Mouse (Mus musculus) c-Kit-positive CD71-negative TER-119-negative erythroid progenitor cells, embryonic 14.5 days (primary cell): ENCODE results near the gene Iqcn.

Source experiments
- DNase-seq: peaks from one replicate; pipeline ENCODE4 v3.0.0-alpha.2; 2013; ENCODE audit warnings: low read depth

The Iqcn gene

DNA sequence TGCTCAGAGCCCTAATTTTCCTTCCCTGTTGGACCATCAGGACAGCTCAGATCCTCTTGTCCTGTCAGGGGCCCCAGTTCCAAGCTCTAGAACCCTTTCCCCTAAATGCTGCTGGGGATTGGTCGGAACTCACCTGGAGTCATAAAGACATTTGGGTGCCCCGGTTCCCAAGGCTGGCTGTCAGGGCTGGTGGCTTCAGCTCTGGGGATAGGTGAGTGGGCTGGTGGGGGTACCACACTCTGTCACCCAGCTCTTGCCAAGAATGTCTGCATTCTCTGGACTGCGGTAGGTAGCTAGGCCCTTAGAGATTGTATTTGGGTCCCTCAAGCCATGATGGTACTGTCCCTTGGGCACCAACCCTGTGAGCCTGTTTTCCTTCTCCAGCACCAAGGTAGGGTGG lies at the start of gene Iqcn:
Iqcn (plus strand) TSS at position 171 of the 400 bp plus-strand sequence.
- DNase-seq, result no peak

DNA sequence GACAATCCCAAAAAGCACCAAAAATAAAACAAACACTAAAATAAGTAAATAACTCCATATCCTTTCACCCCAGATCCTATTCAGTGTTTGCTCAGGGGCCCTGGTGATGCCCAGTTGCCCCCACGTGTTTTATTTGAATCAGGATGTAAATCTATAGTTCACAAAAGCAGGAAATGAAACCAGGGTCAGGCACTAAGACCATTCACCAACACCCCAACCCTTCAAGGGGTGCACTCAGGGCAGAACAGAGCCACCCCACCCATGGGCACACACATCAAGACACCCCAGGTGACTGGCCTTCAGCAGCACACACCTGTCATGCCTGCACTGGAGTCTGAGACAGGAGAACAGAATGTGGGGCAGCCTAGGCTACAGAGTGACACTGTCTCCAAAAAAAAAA lies 49.1 kb upstream of the Iqcn start:
- no peak for DNase-seq

DNA sequence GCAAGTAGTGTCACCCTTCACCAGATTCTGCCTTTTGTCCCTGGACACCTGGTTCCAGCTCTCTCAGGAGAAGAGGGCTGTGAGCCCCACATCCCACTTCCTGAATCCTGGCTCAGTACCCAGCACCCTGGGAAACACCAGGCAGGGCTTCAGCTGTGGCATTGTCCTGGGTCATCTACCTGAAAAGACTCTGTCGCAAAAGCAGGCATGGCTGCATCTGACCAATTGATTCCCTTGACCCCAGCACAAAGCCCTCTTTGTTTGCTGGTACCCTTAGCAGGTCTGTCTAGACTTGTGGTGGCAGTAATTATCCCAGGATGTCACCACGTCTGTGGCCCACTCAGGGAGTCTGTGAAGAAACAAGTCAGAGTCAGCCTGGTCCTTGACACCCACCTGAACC lies 47.8 kb upstream of the Iqcn start:
- no peak for DNase-seq

DNA sequence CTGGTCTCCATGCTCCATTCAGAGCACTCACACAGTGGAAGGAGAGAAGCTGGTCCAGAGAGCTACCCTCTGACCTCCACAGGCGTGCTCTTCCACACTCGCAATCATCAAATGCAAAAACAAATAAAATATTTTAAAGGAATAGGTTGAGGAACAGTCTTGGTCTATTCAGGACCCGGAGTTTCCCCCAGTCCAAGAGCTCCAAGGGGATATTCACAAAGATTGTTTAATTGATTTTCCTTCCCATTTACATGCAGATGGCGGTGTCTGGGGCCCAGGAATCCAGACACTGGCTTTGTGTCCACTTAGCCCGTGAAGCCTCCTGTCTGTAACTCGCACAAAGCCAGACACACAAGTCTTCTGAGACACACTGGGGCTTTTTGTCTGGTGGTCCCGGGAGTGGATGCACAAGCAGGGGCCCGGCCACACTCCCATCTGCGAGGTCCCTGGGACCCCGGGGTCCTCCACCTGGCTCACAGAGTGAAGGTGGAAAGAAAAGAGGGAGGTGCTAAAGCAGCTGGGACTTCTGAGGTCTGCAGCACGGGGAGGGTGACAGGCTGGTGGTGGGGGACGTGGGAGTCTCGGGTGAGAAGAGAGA lies 47.0 kb upstream of the Iqcn start:
- DNase-seq, result no peak

DNA sequence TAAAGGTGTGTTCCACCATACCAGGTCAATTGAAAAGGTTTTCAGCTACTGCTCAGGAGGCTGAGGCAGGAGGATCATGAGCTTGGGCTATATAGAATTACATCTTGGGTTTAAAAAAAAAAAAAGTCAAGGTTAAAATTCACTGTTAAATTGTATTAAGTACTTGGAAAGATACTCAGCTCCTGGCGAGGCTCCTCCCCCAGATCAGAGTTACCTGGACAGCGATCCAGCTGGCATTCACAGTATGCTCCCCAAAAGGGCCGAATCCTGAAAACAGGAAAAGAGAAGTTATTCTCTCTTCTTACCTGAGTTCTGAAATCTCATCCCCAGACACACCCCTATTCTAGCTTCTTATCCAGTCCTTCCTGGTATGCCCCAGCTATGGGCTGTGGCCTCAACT lies 46.0 kb upstream of the Iqcn start:
- no peak for DNase-seq

DNA sequence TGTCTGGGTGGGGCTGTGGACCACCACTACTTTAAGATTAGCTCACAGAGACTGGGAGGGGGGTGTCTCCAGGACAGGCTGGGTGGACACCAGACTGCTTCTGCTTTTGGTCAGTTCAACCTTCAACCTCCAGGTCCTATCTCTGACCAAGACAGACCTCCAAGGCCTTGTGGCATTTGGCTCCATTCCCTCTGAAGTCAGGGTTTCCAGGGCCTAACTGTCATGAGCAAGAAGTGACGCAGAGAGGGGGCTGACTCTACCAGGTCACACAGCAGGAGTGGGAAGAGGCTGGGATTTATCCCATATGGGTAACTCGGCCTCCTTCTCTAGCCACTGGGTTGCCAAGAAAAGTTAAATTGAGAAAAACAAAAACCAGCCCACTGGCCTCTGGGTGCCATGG lies 45.5 kb upstream of the Iqcn start:
- no peak for DNase-seq

DNA sequence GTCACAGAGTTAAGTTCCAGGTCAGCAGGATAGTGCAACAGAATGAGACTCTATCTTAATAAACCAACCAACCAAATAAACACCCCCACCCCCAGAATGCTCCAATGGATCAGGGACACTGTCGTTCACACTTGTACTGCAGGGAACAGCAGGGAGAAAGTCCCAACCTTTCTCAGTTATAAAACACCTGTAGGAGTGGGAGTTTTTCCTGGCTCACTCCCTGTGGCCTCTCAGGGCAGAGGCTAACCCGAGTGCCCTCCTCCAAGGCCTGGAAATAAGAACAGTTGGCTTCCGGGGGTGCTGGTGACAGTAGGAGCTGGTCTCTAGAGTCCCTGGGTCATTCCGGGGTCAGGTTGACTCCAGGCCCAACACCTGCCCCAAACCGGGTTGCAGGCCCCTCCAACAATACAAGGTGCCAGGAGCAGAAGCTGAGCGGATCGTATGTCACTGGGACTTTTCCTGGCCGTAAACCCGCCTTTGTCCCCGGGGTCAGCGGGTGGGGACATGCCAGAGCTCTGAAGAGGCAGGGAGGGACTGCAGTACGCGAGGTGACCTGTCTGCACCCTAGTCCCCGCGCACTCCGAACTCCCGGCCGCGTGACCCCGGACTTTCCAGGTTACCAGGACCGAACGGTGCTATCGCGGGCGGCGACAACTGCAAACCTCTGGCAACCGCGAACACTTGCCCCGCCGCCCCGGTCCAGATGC lies 44.2 kb upstream of the Iqcn start:
- DNase-seq, result no peak

DNA sequence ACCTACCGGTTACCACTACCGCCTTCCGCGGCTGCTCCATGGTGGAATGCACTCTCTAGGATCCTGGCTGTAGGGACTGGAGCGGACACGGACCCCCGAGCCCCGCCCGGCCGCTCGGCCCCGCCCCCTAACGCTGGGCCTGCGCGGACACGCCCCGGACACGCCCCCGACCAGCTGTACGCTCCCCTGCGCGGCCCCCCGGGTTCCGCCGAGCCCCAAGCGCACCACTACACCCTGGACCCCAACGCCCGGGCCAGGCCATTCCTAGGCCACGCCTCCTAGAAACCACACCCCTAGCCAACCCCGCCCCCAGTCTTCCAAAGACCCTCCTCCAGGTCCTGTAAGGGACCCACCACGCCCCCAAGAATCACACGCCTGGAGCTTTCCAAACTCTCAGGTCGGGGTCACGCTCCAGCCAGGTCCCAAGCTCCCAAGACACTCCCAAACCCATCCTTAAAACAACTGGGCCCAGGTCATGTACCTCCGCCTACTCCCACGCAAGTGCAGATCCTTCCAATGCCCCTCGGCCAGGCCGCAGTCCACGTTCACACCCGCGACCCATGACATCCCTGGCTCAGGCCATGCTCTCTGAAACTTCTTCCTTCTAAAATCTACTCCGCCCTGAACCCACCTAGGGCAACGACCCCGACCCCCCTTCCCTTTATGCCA lies 43.5 kb upstream of the Iqcn start:
- peak; percentile 83 for DNase-seq

DNA sequence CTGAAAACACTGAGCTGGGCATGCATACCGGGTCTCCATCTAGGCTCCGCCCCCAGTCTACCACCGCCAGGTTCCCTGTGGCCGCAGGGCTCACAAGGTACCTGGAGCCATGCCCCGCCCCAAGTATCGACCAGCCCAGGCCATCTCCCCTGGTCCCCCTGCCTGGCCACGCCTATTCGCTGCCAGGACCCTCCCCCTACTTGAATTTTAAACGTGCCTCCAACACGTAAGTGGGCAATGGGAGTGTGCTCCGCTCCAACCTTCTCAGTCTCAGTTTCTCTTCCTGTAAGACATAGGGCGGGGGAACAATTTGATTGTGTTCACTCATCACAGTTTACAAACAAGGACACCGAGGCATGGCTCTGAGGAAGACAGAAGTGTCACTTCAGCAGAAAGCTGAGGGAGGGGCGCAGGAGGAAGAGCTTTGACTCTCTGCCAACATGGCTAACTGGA lies 43.0 kb upstream of the Iqcn start, which contains the start of gene Pgpep1:
Pgpep1 (minus strand) TSS at position 116 of the 453 bp plus-strand sequence.
- no peak for DNase-seq

DNA sequence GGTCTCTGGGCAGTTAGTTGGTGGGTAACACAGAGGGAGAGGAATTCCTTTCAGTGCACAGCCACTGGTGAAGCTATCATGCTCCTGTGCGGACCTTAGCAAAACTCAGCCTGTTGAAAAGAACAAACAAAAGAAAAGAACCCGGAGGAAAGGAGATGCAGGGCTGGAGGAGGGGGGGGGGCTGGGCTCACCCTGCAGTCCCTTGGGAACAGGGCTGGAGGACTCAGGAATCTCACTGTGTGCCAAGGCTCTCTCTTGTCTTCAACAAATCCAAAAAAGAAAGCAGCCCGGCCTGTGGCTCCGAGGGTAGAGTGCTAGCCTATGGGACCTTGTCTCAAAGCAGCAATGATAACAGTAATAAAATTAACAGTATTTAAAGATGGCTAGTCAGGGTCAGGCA lies 39.6 kb upstream of the Iqcn start:
- DNase-seq, result no peak

DNA sequence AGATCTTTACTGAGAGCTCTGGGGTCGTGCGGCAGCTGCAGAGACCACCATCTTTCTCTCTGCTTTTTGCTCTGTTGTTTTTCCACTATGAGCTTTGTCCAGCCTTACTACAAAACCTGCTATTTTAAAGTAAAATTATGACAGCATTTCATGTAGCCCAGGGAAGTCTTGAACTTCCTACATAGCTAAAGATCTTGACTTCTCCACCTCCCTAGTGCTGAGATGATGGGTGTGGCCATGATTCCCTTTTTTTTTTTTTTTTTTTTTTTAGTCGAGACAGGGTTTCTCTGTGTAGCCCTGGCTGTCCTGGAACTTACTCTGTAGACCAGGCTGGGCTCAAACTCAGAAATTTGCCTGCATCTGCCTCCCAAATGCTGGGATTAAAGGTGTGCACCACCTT lies 38.6 kb upstream of the Iqcn start:
- no peak for DNase-seq

DNA sequence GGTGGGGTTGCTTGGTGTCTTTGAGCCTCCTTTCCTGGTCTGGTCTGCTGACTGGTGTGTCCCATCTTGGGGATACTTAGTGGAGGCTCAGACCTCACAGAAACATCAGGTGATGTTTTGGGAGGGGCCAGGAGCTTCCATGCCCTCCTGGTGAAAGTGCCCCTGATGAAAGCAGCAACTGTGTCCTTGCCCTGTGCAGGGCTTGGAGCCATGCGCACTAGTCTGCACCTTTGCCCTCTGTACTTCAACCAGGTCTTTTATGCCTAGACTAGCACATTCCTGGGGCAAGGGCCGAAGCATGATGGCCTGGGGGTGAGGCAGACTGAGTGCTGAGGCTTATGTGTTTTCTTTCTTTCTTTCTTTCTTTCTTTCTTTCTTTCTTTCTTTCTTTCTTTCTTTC lies 37.7 kb upstream of the Iqcn start:
- DNase-seq, result no peak

DNA sequence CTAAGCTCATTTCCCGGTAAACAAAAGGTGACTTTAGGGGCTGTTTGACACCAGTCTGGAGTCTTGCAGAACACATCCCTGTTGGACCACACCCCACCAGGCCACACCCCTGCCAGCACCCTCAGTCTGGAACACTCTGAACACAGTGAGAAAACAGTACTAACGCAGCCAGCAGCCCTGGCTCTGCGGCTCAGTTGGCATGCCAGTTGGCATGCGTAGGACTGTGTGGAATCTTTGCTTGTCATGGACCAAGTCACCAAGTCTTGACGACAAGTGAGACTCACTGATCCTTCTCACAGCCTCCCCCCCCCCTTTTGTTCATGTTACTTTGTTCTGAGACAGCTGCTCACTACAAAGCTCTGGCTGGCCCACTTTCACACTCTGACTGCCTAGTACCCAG lies 36.2 kb upstream of the Iqcn start:
- DNase-seq, result no peak

DNA sequence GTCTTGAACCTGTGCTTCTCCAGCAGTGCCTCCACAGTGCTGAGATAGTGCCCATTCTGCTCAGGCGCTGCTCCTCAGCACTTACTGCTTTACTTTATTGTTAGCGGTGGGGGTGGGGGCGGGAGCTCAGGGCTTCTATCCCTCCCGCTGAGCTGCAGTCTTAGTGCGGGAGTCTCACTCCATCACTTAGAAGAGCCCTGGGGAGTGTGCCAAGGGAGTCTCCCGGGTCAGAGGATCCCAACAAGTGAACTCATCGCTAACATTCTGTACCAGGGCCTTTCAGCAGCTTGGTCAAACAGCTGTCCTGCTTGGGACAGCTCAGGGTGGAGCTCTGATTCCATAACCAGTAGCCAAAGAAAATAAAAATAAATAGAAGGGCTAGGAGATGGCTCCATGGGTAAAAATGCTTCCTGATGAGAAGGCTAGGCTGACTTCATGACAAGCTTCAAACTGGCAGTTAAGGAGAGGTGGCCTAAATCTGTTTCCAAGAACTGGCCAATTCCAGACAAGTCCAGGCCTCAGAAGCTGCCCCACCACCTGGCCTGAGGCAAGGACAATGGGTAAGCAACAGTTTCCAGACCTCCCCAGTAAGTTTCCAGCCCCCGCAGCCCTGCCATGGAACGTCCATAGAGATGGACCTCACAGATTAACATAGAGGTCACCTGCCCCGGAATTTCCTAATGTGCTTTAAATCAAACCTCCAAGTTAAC lies 31.5 kb upstream of the Iqcn start:
- no peak for DNase-seq

DNA sequence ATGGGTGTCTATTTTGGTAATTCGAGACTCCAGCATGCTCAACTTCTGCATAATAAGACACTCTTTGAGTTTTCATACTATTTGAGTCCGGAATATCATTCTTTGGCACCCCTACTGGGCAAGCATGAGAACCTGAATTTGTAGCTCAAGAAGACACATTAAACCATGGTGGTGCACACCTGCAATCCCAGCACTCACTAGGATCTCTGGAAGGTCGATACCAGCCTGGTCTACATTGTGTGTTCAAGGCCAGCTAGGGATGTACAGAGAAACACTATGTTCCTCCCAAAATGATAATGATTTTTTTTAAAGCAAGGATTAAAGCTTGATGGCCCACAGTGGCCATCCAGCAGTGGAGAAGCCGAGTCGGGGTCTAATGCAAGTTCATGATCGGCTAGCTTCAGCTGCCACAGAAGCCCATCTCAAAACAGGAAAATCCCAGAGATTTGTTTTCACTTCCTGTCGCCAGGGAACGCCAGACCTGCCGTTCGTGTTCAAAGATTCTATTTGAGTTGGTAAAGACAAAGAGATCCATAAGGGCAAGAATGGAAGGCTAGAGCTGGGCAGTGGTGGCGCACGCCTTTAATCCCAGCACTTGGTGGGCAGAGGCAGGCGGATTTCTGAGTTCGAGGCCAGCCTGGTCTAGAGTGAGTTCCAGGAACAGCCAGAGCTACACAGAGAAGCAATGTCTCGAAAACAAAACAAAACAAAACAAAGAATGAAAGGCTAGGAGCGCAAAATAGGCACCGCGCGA lies 30.8 kb upstream of the Iqcn start:
- DNase-seq, result no peak

DNA sequence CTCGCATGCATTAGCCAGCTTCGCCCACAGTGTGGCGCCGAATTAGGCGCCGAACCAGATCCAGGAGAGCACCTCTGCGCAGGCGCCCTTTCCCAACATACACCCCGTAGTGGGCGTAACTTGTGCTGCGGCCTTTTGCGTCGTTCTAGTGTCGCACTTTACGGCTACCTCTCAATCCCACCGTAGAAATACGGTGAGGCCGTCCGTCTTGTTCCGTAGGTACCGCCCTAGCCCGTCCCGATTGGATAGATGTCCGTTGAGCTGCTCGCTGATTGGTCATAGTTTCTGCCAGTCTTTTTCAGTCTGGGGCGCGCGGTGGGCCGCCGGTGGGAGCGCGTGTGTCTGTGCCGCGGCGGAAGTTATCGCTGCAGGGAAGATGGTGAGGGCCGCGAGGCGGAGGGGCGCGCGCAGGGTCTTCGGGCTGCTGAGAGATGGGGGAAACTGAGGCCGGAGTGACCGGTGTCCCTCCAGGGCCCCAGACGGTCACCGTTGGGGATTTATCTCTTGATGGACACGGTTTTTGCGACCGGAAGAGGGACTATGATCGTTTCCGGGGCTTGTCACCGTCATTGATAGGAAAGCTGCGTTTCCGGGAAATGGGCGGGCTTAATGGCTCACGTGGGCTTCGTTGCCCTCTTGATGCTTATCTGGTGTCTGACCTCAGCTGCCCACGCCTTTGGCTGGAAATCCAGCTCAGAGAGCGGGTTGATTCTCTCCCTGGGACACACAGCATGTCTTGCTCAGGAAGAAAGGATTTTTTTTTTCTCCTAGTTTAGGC lies 30.0 kb upstream of the Iqcn start, which contains the start of gene Lsm4:
Lsm4 (plus strand) TSS at position 170 of the 778 bp plus-strand sequence.
- DNase-seq, result peak; percentile 97

DNA sequence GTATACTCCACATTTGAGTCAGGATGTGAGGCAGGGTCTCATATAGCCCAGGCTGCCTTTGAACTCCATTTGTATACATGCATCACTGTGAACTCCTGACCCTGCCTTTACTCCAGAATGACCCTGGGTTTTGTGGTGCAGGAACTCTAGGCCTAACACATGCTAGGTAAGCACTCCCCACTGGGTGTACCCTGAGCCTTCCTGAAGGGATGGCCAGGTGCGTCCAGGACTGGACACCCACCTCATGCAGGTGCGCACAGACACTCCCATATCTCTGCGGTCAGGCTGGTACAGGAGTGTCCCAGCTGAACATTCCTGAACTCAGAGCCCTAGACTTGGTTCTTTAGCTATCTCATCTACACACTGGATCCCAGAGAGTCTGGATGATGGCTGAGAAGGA lies 29.1 kb upstream of the Iqcn start:
- DNase-seq, result no peak

DNA sequence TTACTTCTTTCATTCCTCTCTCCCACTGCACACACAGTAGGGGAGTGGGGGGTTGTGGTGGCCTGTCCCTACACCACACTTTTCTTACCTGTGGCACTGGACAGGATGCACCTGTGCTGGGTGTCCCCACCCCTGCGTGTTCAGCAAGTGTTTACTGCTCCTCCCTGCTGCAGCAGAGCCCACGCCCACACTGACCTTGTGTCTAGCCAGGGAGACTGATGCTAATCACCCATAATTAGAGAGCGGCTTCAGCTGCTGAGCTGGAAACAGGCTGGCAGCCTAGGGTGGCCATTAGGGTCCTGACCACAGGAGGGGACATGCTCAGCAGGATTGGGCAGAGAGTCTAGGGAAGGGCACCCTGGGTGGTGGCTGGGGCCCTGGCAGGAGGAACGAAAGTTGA lies 28.5 kb upstream of the Iqcn start:
- no peak for DNase-seq

DNA sequence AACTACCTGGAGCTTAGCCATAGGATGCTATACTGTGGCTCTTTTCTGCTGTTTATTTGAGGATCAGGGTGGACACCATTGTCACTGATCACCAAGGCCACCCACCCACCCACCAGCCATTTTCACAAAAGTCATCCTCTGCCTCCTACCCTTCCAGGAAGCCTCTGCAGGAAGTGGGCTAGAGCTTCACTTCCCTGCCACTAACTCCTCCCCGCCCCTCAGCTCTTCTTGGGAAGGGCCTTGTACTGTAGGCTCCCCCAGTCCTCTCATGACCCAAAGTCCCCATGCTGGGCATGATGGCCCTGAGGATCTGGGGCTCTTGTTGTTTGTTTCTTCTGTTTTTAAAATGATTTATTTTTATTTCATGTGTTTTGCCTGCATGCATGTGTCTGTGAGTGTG lies 27.9 kb upstream of the Iqcn start:
- DNase-seq, result no peak

DNA sequence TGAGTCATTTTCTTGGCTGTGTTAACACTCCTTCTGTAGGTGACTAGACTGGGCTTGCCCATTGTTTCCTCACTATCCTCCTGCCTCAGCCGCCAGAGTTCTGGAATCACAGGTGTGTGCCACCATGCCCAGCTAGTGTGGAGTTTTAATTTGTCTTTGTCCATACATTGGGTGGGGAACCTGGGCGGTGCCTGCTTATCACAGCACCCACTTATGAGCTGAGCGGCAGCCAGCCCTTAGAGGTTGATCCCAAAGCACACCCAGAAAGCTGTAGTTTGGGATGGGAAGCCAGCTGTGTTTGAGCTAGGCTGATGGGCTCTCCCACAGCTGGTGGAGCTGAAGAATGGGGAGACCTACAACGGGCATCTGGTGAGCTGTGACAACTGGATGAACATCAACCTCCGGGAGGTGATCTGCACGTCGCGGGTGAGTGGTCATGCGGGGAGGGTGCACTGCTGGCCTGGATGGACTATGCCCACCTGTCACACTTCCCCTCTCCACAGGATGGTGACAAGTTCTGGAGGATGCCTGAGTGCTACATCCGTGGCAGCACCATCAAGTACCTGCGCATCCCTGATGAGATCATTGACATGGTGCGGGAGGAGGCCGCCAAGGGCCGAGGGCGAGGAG lies 25.7 kb upstream of the Iqcn start:
- DNase-seq, result no peak

DNA sequence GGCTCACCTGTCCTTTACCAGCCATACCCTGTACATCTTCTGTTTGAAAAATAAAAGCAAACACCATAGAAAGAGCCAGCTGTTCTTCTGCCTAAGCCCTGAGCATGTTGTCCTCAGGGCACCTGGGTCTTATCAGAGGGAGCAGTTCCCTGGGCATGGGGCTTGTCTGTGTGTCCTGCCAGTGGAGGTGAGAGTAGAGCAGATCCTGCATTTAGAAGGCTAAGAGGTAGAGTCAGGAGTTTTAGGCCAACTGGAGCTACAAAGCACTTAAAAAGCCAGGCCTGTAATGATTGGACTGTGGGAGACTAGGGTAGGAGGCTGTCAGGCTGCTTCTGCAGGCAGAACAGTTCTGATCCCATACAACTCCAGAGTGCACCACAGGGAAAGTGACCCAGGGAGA lies 24.6 kb upstream of the Iqcn start:
- no peak for DNase-seq
